Comparison of ENCODE assay signal across 23 mouse cellular contexts in genomic region chr1:92034247-92034646, GRCm38 (mm10).
DNase-seq lines count a peak whose midpoint lies in the region; ATAC-seq and TF ChIP-seq lines count a peak whose summit lies in the region.
"Had no signal": no experiment of that assay in that cellular context is flagged by ENCODE, and none has a peak within 500 bp of the region (broad histone marks: within the 10 kb centered on the region; RNA-seq: fewer than 3 reads in every experiment).

No protein-coding gene starts in this region.

- H3K4me1 ChIP-seq in lung, adult 2 months (ENCODE audit: control insufficient read depth, insufficient read depth, low read length): peaks cover 2% of the 10 kb centered on the region; the same call in 1 of the 2 replicates
- H3K4me1 ChIP-seq in kidney, embryonic 15.5 days: 0 out of 2 replicates have a peak, but pooled peaks cover 2% of the 10 kb centered on the region
- 0 out of 2 replicates have a peak, but pooled peaks cover 3% of the 10 kb centered on the region for H3K4me1 ChIP-seq in intestine, embryonic 15.5 days (replicated peaks)

- no peak overlapping the region for H3K9ac ChIP-seq in kidney, embryonic 15.5 days
- no peak overlapping the region for H3K9ac ChIP-seq in intestine, embryonic 15.5 days
- H3K9ac ChIP-seq: forebrain, embryonic 15.5 days; heart, embryonic 15.5 days; hindbrain, embryonic 15.5 days had no signal

- no peak overlapping the region for H3K4me2 ChIP-seq in kidney, embryonic 15.5 days
- no peak overlapping the region for H3K4me2 ChIP-seq in intestine, embryonic 15.5 days (replicated peaks)
- H3K4me2 ChIP-seq: forebrain, embryonic 15.5 days; heart, embryonic 11.5 days; heart, embryonic 15.5 days; hindbrain, embryonic 15.5 days had no signal

- H3K9me3 ChIP-seq in kidney, embryonic 15.5 days (replicated peaks): no peaks in the 10 kb centered on the region
- no peaks in the 10 kb centered on the region for H3K9me3 ChIP-seq in intestine, embryonic 15.5 days
- H3K9me3 ChIP-seq: forebrain, embryonic 10.5 days; forebrain, embryonic 15.5 days; heart, embryonic 15.5 days; hindbrain, embryonic 10.5 days; hindbrain, embryonic 15.5 days had no signal

- H3K27me3 ChIP-seq in kidney, embryonic 15.5 days: no peaks in the 10 kb centered on the region
- no peaks in the 10 kb centered on the region for H3K27me3 ChIP-seq in intestine, embryonic 15.5 days (replicated peaks)
- H3K27me3 ChIP-seq: forebrain, embryonic 15.5 days; heart, embryonic 15.5 days; hindbrain, embryonic 15.5 days had no signal

- TF ChIP-seq CTCF in gastrocnemius, adult 2 months (IDR thresholded peaks at IDR 0.05): no peak
- no peak for TF ChIP-seq CTCF in lung, adult 2 months (IDR thresholded peaks at IDR 0.05; ENCODE audit: insufficient read depth, low read length)

- intact Hi-C loops in gastrocnemius, adult 2 months (cut with DNase I): no loop called here

- peaks cover 8% of the 10 kb centered on the region for H3K36me3 ChIP-seq in kidney, embryonic 15.5 days
- no peaks in the 10 kb centered on the region for H3K36me3 ChIP-seq in intestine, embryonic 15.5 days
- H3K36me3 ChIP-seq: forebrain, embryonic 15.5 days; heart, embryonic 15.5 days; hindbrain, embryonic 15.5 days had no signal

- no peak for TF ChIP-seq POLR2A in lung, adult 2 months (IDR thresholded peaks at IDR 0.05; ENCODE audit: borderline replicate concordance, extremely low read depth, low read depth, low read length)

- WGBS in lung, adult 2 months: 65% methylated on average over 3 of the region's 3 CpGs
- 93% methylated on average over 3 of the region's 3 CpGs for WGBS in kidney, embryonic 15.5 days
- 83% methylated on average over 3 of the region's 3 CpGs for WGBS in intestine, embryonic 15.5 days

- peak overlapping the region; percentile 70 for H3K27ac ChIP-seq in gastrocnemius, adult 2 months
- H3K27ac ChIP-seq in kidney, embryonic 15.5 days: no peak overlapping the region
- no peak overlapping the region for H3K27ac ChIP-seq in intestine, embryonic 15.5 days
- H3K27ac ChIP-seq: embryonic facial prominence, embryonic 10.5 days; forebrain, embryonic 15.5 days; heart, embryonic 15.5 days; hindbrain, embryonic 15.5 days had no signal

- DNase-seq in gastrocnemius, adult 2 months: no peak
- no peak for DNase-seq in gastrocnemius, adult 18-20 months (ENCODE audit: low spot score)
- DNase-seq in lung, postnatal 36 days: peak; percentile 38
- no peak for DNase-seq in lung, adult 2 months
- DNase-seq: adrenal gland, postnatal 10 days; cerebellum, adult 11-12 months; cerebellum, adult 9-10 months; cerebellum, postnatal 25 days; gastrocnemius, postnatal 25 days; heart, adult 2 months; heart, postnatal 14 days had no signal

- peak; percentile 80 to 82 for ATAC-seq in hematopoietic stem cell, adult 5-6 weeks (replicated peaks in 1 of 2; ENCODE audit: insufficient read depth in 1 of 2, low FRiP score in 2 of 2, low TSS enrichment in 1 of 2, low read depth in 1 of 2, poor library complexity in 2 of 2, severe bottlenecking in 2 of 2)
- peak; percentile 66 for ATAC-seq in monocyte, adult 5-6 weeks (replicated peaks; ENCODE audit: insufficient number of reproducible peaks, low FRiP score, low TSS enrichment, poor library complexity, severe bottlenecking)
- no peak for ATAC-seq in kidney, embryonic 15.5 days (replicated peaks; ENCODE audit: low FRiP score)
- no peak for ATAC-seq in intestine, embryonic 15.5 days
- ATAC-seq: forebrain, embryonic 15.5 days had no signal

- no peak overlapping the region for H3K4me3 ChIP-seq in gastrocnemius, adult 2 months
- no peak overlapping the region for H3K4me3 ChIP-seq in lung, adult 2 months (replicated peaks; ENCODE audit: extremely low read depth, low read depth, low read length)
- H3K4me3 ChIP-seq in kidney, embryonic 15.5 days (replicated peaks): no peak overlapping the region
- H3K4me3 ChIP-seq in intestine, embryonic 15.5 days (replicated peaks): no peak overlapping the region
- H3K4me3 ChIP-seq: embryonic facial prominence, embryonic 10.5 days; erythroblast, embryonic 14.5 days; forebrain, embryonic 10.5 days; forebrain, embryonic 15.5 days; heart, adult 2 months; heart, embryonic 15.5 days; hindbrain, embryonic 10.5 days; hindbrain, embryonic 15.5 days had no signal

Comparison
In these comparisons a context has a peak if more than half of its experiments do, and no peak if none do; other contexts are left out.
1. ATAC-seq: peak in hematopoietic stem cell, adult 5-6 weeks (2 of 2) and monocyte, adult 5-6 weeks (single experiment); none in kidney, embryonic 15.5 days (single experiment) and intestine, embryonic 15.5 days (single experiment).